Mouse (Mus musculus): ENCODE data around the gene Arhgef10l.

- TF ChIP-seq POLR2A (IDR thresholded peaks at IDR 0.05; ENCODE audit: extremely low read depth, insufficient read depth, low read length) (no peak), CTCF (IDR thresholded peaks at IDR 0.05; ENCODE audit: low read depth, low read length) (no peak)
These were observed 41.7 kb downstream of the Arhgef10l start for GRCm38 (mm10) chr4:140624087-140624467.

Data from liver, adult 2 months (tissue).